Mouse (Mus musculus) stomach, postnatal 0 days (tissue): ENCODE data around the gene Zmynd10.

ENCODE experiments used
- CTCF ChIP-seq: IDR thresholded peaks from 2 replicates; pipeline ENCODE4 v1.5.1; 2016; ENCODE audit warnings: antibody characterized with exemption, low read depth, mild to moderate bottlenecking, moderate library complexity
- EP300 ChIP-seq: optimal IDR thresholded peaks from 2 replicates; pipeline ENCODE3; 2016; ENCODE audit warnings: antibody characterized with exemption

DNA sequence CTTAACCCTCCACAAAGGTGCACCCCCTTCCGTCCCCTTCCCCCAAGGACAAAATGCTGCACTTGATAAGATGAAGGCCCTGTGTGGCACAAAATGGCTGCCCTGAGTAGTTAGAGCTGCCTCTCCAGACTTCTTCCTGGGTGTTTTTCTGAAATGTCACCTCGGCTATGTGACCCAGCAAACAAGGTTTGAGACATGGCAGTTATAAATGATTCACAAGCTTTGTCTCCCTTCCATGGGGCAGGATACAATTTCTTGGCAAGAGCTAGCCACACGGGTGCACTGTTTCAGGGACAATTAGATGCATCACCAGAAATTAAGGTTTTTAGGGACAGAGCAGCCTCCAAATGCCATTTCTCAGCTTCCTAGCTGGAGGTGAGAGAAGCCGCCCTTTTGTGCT, 6.7 kb upstream of the Zmynd10 start:
- TF ChIP-seq EP300 (no peak), CTCF (no peak)
